Mouse (Mus musculus) adrenal gland (tissue): ENCODE results near the gene Commd7.
"Not testable (repeated sequence)": the region's sequence is repeated elsewhere in the genome, so short reads cannot be mapped to it uniquely, and the experiment has no call there.

ENCODE experiments used
- intact Hi-C: fragments of 180-260 bp; cut with DNase I; formaldehyde crosslinking; loops from one replicate; pipeline ENCODE4 v1.15.1; 2025
- long read RNA-seq, 2 experiments: library from polyadenylated mRNA; unstranded; transcript quantifications; one replicate each; pipeline ENCODE4 v2.0.0; 2020; ENCODE audit warnings: borderline replicate concordance in 1 of 2; ENCODE audit not compliant: insufficient replicate concordance in 1 of 2

Commd7 gene
- long read RNA-seq, experiment 1, transcript Commd7-201 (9 exons, 3,210 nt) = major isoform, 38 of 45 reads
- long read RNA-seq, experiment 1, partial matches to known transcripts = 5 of 45 reads
- long read RNA-seq, experiment 1, other reads (novel, unspliced or antisense) = 2 of 45 reads
- long read RNA-seq, experiment 2, transcript Commd7-201 (9 exons, 3,210 nt) = major isoform, 23 of 26 reads
- long read RNA-seq, experiment 2, partial matches to known transcripts = 0 of 26 reads
- long read RNA-seq, experiment 2, other reads (novel, unspliced or antisense) = 2 of 26 reads

DNA sequence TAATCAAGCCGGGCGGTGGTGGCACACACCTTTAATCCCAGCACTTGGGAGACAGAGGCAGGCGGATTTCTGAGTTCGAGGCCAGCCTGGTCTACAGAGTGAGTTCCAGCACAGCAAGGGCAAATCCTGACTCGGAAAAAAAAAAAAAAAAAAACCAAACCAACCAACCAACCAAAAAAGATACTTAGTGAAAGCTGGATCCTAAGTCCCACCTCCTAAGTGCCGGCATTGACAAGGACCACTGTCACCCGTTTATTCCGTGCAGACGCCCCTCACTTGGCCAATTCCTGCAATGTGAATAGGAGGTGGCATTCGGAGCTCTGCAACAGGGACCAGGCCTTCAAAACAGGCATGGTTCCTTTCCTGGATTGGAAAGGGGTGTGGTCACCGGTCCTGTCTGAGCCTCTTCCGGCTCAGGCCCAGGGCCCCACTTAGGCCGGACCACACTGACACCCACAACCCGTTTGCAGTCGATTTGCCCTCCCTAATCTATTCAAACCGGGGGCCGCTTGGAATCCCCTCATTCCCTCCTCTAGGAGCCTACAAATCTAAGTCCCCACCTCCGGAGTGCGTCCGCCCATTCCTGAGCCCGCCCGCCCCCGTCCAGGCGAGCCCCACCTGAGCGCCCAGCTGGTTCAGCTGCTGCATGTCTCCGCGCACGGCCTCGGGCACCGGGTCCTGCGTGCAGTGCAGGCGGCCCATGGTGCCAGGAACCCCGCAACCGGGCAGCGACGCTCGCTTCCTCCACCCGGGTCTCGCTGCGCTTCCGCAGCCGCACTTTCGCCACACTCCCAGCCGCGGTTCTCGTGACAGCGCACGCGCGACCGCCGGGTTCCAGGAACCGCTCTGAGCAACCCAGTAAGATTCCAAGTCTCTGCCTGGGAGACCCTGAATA is at the start of gene Commd7:
TSS of gene Commd7 (minus strand) at position 806 of the 895 bp plus-strand sequence.
- intact Hi-C loops = no loop called here

DNA sequence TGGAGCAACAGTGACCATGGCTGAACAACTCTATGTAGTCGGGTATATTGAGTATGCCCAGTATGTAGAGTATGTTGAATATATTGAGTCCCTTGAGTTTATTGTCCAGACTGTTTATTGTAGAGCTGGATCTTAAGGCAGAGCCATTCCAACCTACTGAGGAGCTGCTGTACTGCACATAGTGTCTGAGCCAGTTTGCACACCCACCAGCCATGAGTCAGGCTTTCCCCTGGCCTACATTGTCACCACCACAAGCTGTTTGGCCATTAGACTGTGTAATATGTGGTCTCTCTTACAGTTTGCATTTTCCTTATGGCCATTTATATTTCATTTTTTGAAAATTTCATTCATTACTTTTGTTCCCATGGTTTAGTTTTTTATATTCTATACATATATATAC is 47.4 kb upstream of the Commd7 start:
- intact Hi-C loops = no loop called here

DNA sequence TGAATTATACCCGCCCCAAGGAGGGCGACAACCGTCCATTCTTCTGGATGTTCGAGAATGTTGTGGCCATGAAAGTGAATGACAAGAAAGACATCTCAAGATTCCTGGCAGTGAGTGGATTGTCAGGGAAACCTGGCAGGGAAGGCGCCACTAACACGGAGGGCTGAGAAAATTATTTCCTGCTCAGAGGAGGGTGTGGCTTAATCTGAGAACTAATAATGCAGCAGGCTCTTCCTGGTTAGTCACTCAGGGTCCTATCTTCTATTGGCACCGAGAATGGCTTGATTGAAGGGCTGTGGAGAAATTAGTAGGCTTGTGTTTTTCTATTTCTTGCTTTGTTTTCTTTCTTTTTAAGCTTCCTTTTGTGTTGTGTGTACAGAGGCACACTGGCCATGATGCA is 45.0 kb upstream of the Commd7 start:
- intact Hi-C loops = no loop called here

DNA sequence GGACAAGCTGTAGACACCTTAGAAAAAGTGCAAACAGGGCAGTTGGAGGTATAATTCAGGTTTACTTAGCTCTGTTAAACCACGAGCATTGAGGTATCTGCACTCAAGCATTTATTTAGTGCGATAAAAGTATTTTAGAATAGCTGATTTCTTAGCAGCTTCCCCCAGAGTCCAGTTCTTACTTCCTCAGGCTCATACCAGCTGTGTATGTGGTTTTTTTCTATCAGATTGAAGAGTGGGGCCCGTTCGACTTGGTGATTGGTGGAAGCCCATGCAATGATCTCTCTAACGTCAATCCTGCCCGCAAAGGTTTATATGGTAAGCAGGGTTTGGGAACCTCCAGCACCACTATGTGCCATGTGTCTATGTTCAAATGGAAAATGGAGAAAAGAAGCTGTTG is 44.4 kb upstream of the Commd7 start:
- intact Hi-C loops = no loop called here

DNA sequence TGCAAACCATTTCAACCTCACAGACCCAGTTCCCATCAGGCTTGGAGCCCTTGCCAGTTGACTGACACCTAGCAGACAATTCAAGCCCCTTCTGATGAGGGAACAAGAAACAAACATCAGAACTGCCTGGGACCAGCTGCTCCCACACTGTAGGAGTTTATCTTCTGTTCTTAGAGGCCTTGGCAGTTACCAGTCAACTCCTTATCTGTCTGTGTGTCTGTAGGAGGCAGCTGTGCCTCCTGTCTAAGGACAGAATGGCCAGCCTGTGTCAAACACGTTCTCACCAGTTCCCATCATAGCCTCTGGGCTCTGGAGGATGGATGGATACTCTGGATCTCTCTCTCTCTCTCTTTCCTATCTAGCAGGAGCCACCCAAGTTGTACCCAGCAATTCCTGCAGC is 42.8 kb upstream of the Commd7 start:
- intact Hi-C loops = not testable (repeated sequence)

DNA sequence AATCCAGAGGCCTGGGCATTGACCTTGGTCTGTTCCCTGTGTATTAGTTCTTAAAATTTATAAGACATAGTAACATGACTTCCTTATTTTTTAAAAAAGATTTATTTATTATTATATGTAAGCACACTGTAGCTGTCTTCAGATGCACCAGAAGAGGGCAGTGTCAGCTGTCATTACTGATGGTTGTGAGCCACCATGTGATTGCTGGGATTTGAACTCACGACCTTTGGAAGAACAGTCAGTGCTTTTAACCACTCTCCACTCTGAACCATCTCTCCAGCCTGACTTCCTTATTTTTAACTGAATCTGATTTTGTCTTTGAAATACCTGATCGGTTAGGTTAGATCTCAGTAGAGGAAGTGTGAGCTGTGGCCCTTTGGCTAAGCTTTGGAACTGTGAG is 40.0 kb upstream of the Commd7 start:
- intact Hi-C loops = no loop called here

DNA sequence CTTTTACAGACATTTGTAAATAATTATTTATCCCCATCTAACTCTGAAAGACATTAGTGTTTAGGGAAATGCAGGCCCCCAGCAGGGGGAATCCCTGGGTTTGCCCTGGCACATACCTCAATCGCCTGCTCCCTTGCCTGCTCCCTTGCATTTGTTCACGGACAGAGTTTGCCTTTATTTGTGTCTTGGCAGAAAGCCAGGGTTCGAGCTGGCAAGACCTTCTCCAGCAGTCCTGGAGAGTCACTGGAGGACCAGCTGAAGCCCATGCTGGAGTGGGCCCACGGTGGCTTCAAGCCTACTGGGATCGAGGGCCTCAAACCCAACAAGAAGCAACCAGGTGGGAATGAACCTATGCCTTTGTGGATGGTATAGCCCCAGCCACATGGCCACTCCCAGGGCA is 37.5 kb upstream of the Commd7 start:
- intact Hi-C loops = no loop called here

DNA sequence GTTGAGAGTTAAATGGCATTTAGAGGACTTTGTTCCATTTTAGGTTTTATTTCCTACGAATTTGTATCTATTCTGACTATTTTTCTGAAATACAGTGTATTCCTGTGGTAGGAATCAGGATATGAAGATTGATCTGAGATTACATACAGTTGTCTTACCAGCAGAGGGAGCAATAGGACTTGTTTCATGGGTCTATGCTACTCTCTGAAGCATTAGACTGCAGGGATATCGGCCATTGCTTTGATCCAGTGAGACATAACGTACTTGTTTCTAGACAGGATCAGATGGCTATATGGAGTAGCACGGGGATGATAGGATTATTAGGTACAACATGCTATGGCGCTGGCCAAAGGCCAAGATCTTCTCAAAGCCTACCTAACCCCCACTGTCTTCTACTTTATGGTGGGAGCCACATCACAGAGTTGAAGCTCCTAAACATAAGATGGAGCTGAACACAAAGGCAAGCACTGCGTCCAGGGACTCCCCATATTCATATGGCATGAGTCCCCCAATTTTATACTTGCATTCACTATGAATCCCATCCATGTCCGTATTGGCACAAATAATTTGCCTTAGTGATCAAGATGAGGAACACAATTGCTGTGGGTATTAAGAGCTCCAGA is 36.3 kb upstream of the Commd7 start:
- intact Hi-C loops = loop anchor here (2.0 kb wide), 1 partner anchor 26 kb away; no protein-coding TSS in a partner anchor

DNA sequence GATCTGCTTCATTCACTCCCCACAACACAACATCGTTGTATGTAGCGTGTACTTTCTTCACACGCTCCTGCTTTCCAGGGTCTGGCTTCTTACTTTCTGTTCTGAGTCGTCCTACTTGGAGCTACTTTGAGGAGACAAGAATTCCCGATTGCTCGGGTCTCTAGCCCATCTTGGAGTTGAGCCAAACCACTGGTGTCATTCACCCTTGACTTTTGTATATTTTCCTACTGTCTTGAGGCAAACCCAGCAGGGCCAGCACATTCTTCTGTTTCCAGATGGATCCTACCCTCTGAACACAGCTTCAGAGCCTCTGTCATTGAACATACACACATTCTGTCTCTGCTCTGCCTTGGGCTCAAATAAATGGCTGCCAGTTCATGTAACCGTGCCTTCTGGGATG is 32.8 kb upstream of the Commd7 start:
- intact Hi-C loops = no loop called here

DNA sequence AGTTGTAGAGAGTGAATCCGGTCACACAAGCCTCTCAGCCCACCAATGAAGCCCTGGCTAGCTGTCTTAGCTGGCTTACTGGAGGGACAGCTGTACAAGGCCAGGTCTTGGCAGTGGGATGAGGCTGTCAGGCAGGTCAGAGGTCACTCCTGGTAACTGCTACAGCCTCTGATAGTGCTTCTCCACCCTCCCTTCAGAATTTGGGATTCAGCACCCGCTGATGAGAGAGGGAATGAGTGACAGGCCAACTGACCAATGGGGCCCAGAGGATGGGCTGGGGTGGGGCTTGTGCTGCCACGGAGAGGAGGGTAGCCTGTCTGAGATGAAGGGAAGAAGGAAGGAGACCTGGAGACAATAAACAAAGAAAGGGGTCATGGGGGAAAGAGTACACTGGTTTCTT is 28.0 kb upstream of the Commd7 start:
- intact Hi-C loops = no loop called here

DNA sequence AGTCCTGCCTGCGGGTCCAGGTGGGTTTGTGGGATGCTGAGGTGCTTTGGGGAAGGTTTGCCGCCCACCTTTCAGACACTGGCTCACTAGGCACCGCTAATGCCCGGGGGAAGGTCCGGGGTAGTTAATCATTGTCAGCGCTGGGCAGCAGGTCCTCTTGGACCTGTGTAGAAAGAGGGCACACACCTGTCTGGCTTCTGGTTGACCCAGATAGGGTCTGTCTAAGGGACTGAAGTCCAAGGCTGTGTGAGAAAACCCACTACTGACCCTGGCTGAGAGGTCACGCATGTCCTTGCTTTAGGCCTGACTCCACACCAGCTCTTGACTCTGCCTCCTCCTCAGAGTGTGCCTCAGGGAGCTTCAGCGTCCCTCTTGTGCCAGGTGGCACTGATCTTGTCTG is 25.1 kb upstream of the Commd7 start:
- intact Hi-C loops = not testable (repeated sequence)

DNA sequence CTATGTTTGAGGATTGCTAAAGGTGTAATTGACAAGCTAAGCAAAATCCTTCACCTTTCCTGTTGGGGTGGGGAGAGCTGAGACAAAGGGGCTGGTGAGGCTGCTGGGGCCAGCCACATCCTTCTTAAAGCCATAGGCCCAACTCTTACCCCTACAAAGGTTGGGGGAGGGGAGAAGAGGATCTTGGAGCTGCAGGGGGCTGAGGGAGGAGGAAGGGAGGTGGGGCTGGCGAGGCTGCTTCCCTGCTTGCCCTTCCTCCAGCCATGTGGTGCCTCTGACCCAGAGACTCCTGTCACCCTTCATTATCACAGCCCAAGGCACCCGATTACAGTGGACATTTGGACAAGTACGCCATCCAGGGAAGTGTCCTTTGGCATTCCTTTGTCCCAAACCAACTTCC is 19.1 kb upstream of the Commd7 start:
- intact Hi-C loops = no loop called here

DNA sequence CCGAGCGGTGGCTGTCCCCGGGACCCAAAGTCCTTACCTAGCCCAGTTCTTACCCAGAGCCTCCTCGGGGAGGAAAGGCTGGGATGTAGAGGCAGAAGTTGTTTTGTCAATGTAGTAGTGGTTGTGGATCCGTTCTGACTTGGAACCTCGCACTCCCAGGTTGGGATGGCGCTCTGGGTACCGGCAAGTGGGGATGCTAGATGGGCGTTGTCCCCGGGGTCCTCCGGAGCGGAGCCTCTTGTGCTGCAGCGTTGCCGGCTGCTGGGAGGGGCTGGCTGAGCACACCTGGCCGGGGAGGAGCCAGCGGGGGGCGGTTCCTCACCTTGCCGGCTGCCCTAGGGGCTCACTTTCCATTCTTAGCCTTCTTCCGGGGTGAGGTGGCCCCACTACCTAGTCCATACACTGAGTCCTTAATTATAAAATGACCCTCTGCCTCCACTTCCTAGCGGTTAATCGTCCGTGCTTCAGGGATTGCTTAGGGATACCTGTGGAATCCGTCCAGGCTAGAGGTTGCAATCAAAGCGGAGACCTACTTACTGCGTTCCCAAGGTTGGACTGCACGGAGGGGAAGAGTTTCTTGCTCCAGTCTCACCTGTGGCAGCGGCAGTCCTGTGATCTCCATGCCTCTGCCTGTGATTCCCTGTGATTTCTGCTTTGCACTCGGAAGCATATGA is 17.6 kb upstream of the Commd7 start:
- intact Hi-C loops = no loop called here

DNA sequence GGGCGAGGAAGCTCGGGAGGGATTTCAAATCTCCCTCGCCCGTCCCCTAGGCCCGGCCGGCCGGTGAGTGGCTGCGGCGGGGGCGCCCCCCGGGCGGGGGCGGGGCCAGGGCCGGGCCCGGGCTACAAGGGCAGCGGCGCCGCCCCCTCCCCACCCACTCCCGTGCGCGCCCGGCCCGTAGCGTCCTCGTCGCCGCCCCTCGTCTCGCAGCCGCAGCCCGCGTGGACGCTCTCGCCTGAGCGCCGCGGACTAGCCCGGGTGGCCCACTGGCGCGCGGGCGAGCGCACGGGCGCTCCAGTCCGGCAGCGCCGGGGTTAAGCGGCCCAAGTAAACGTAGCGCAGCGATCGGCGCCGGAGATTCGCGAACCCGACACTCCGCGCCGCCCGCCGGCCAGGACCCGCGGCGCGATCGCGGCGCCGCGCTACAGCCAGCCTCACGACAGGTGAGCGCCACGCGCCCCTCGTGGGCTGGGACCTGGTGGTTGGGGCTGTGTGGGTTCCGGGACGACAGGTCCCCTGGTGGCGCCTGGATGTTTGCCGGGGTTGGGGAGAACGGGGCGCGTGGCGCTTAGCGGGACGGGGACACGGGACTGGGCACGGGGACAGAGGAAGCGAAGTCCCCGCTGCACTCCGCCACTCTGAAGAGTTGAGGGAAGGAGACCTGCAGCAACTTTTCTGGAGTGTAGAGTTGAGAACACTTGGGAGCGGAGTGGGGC is 16.9 kb upstream of the Commd7 start, which contains the start of gene Dnmt3b:
TSS of gene Dnmt3b (plus strand) at position 153 of the 716 bp plus-strand sequence.
- intact Hi-C loops = no loop called here

DNA sequence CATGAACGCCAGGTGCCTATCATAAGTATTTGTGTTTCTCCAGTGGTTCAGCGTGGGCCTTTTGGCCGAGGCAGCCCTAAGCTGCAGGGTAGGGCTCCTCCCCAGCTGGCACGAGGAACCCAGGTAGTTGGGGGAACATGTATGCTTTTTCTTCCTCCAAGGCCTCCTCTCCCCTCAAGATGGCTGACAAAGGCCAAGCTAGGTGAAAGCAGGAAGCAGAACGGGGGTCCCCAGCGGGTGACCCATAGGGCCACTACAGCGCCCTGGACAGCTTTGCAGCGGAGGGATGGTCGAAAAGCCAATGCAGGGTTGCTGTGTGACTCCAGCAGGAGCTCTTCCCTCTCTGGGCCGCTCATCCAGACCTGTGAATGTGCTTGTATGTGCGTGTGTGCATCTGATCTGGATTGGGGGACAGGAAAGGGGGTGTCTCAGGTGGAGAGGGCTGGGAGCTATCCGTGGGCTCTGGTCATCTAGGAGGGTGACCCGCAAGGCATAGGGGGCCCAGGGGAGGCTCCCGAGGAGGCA is 16.3 kb upstream of the Commd7 start:
- intact Hi-C loops = no loop called here

DNA sequence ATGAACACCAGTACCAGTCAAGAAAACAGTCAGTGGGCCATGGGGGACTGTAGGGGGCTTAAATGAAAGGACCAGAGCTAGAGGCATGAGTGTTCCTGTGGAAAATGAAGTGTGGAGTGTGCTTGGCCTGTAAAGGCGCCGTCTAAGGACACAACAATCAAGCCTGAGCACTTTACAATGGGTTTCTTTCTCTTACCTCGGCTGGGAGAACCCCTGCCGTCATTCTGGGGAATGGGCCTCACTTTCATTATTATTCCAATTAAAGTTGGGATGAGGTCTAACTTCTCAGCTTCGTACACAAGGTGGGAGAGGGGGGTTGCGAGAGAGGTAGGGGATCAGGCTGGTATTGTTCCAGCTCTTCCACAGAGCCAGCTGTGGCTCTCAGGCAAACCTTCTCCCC is 10.4 kb upstream of the Commd7 start:
- intact Hi-C loops = no loop called here

DNA sequence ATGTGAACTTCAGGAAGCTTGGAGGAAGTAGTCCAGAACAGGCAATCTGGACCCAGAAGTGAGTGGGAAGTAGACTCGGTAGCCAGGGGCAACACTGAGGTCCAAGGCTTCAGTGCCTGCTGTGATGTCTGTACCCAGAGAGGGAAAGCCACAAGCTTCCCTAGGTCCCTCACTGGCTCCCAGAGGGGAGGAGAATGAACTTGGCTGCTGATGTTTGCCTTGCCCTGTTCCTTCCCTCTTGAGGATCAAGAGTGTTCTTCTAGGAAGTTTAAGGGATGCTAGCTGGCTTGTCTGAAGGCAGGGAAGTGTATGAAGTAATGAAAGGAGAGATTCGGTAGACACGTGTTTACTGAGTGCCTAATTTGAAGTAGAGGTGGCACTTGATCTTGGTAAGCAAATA is 9.9 kb upstream of the Commd7 start:
- intact Hi-C loops = no loop called here

DNA sequence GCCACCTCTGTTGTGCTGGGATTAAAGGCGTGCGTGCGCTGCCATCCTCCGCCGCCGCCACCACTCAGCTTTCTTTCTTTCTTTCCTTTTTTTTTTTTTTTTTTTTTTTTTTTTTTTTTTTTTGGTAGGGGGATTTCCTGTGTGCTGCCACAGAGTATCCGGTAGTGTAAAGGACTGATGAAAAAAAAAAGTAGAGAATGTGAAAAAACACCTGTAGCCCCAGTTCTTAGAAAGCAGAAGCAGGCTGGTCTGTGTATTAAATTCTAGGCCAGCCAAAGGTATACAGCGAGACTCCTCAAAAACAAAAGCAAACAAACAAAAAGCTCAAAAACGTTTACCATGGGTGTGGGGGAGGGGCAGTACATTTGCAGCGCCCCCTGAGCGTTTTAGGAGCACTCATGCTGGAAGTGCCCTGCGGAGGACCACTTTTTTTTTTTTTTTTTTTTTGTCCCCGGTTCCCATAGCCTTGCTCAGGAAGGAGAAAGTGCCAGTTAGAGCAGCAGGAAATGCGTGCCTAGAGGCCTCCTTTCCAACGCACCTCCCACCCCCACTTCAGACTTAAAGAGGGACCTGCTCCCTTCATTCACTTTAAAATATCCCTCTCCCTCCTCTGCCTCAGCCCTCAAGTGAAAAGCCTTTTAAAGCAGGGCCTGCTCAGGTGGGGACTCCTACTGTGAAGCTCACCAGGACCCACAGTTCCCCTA is 6.5 kb upstream of the Commd7 start:
- intact Hi-C loops = no loop called here

DNA sequence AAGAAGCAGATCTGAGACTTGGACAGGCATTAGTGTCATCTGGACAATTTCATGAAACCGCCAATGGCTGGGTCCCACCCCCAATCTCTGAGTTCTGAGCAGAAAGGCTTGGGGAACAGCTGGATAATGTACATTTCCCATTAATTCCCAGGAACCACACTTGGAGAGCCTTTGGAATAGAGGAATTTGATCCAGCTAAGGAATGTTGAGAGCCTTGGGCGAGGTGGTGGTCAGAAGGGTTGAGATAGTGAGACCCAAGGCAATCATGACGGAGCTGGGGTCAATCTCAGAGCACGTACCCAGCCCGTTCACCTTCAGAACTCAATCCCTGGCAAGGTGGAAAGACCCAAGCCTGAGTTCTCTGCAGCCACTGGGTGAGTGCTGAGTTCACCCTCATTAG is 678 bp upstream of the Commd7 start:
- intact Hi-C loops = no loop called here

DNA sequence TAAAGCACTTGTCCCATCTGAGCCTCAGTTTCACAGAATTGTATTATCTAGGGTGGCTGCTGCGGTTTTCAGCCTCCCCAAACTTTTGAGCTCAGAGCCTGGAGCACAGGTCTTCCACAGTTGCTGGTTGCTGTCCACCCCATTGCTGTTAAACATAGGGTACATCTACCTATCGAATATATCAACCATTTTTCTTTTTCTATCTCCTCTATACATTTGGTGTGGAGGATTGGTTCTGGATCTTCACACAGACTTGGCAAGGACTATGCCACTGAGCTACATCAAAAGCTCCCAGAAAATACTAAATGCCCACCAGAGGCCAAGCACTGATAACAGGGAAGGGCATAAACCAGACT is 268 bp upstream of the Commd7 start:
- intact Hi-C loops = no loop called here
